ENCODE assay signal across 9 mouse cellular contexts in genomic region chr16:93543704-93544103, GRCm38 (mm10).
DNase-seq lines count a peak whose midpoint lies in the region; ATAC-seq and TF ChIP-seq lines count a peak whose summit lies in the region.
"Had no signal": no experiment of that assay in that cellular context is flagged by ENCODE, and none has a peak within 500 bp of the region (broad histone marks: within the 10 kb centered on the region; RNA-seq: fewer than 3 reads in every experiment).

No protein-coding gene starts in this region.

- TF ChIP-seq POLR2A in CH12.LX (IDR thresholded peaks at IDR 0.05; ENCODE audit: low read depth, low read length): no peak

- H3K9me3 ChIP-seq in CH12.LX (replicated peaks; ENCODE audit: low read length): no peaks in the 10 kb centered on the region

- no peak for TF ChIP-seq EP300 in CH12.LX (IDR thresholded peaks at IDR 0.05; ENCODE audit: low read length)

- H3K27ac ChIP-seq in CH12.LX (ENCODE audit: insufficient read depth, low read depth): no peak overlapping the region
- H3K27ac ChIP-seq: macrophage had no signal

- H3K4me1 ChIP-seq in CH12.LX (ENCODE audit: control insufficient read depth in 1 of 2, insufficient read depth in 2 of 2): peaks cover 2 to 14% of the 10 kb centered on the region in 2 experiments; a peak in 3 of 4 replicates

- in situ Hi-C loops in CH12.LX (cut with MboI; ENCODE audit: low pct_ligation_motif_present, low pct_unique_long_range_greater_than_20kb, low sequenced_read_pairs): no loop called here

- H3K79me2 ChIP-seq in CH12.LX (replicated peaks; ENCODE audit: control insufficient read depth, extremely low read depth, insufficient read depth, poor library complexity, severe bottlenecking): no peaks in the 10 kb centered on the region

- peak overlapping the region; percentile 76 for H3K4me2 ChIP-seq in CH12.LX (ENCODE audit: insufficient read depth, low read depth, poor library complexity, severe bottlenecking)

- H3K27me3 ChIP-seq in CH12.LX (replicated peaks): no peaks in the 10 kb centered on the region

- dilution Hi-C loops in CH12.LX (cut with MboI; ENCODE audit: extremely low pct_ligation_motif_present, extremely low pct_unique_long_range_greater_than_20kb, low sequenced_read_pairs): no loop called here

- peak; percentile 88 for DNase-seq in CH12.LX (ENCODE audit: extremely low read depth)
- DNase-seq in adipocyte (ENCODE audit: low spot score): peak; percentile 86
- DNase-seq in embryo, embryonic 10 days (ENCODE audit: low spot score): peak; percentile 90
- peak; percentile 45 to 59 for DNase-seq in kidney, postnatal 36 days
- peak; percentile 31 to 64 for DNase-seq in lung, adult 18-20 months
- DNase-seq in thymus, postnatal 25 days: peak; percentile 62

- TF ChIP-seq CTCF in CH12.LX (conservative IDR thresholded peaks at IDR 0.05 in 1 of 2, IDR thresholded peaks at IDR 0.05 in 1 of 2; ENCODE audit: low read depth in 2 of 2, low read length in 2 of 2): peak; percentile 86 to 96

- H3K4me3 ChIP-seq in CH12.LX (replicated peaks in 1 of 3; ENCODE audit: low read depth in 2 of 3, low read length in 2 of 3, poor library complexity in 1 of 3): no peak overlapping the region

- ATAC-seq in granulocyte monocyte progenitor cell, adult 5-6 weeks (replicated peaks; ENCODE audit: poor library complexity, severe bottlenecking): peak; percentile 78
- ATAC-seq in neutrophil, adult 5-6 weeks (ENCODE audit: extremely low read depth, insufficient number of reproducible peaks, low FRiP score, poor library complexity, severe bottlenecking): 0 out of 2 replicates have a peak, but pooled peaks have one; percentile 40

- peak; percentile 99 for TF ChIP-seq RAD21 in CH12.LX (IDR thresholded peaks at IDR 0.05; ENCODE audit: low read depth, low read length)

- no peaks in the 10 kb centered on the region for H3K36me3 ChIP-seq in CH12.LX (replicated peaks in 1 of 2; ENCODE audit: control insufficient read depth in 1 of 2, insufficient read depth in 1 of 2, low read length in 1 of 2)

- H3K9ac ChIP-seq in CH12.LX (ENCODE audit: insufficient read depth, low read depth): no peak overlapping the region

TF ChIP-seq in CH12.LX, 34 proteins besides CTCF, POLR2A, EP300 and RAD21:
- TF ChIP-seq KAT2A (IDR thresholded peaks at IDR 0.05; ENCODE audit: insufficient replicate concordance, low read length) (no peak), ZNF384 (IDR thresholded peaks at IDR 0.05; ENCODE audit: low read depth, low read length) (no peak), UBTF (IDR thresholded peaks at IDR 0.05; ENCODE audit: low read depth, low read length) (no peak), HCFC1 (IDR thresholded peaks at IDR 0.05; ENCODE audit: low read depth, low read length) (no peak), ZC3H11A (IDR thresholded peaks at IDR 0.05; ENCODE audit: low read depth, low read length) (peak; percentile 72), JUND (conservative IDR thresholded peaks at IDR 0.05; ENCODE audit: low read depth, low read length) (no peak), BHLHE40 (IDR thresholded peaks at IDR 0.05; ENCODE audit: low read depth, low read length) (no peak), PAX5 (IDR thresholded peaks at IDR 0.05; ENCODE audit: low read length) (no peak), USF1 (IDR thresholded peaks at IDR 0.05; ENCODE audit: low read depth, low read length) (no peak), SMC3 (IDR thresholded peaks at IDR 0.05; ENCODE audit: low read depth, low read length) (peak; percentile 95), JUN (IDR thresholded peaks at IDR 0.05; ENCODE audit: insufficient read depth, low read depth, low read length) (no peak), MXI1 (IDR thresholded peaks at IDR 0.05; ENCODE audit: low read depth, low read length) (no peak), E2F4 (IDR thresholded peaks at IDR 0.05; ENCODE audit: insufficient replicate concordance, low read depth, low read length) (no peak), CHD2 (IDR thresholded peaks at IDR 0.05; ENCODE audit: low read length) (no peak), MAZ (IDR thresholded peaks at IDR 0.05; ENCODE audit: low read depth, low read length) (no peak), MAX (IDR thresholded peaks at IDR 0.05; ENCODE audit: low read length) (no peak), MEF2A (IDR thresholded peaks at IDR 0.05; ENCODE audit: borderline replicate concordance, low read depth, low read length) (no peak), MYC (IDR thresholded peaks at IDR 0.05; ENCODE audit: low read depth, low read length) (0 out of 2 replicates have a peak, but pooled peaks have one; percentile 33), IRF4 (IDR thresholded peaks at IDR 0.05; ENCODE audit: low read depth, low read length) (no peak)
